Mouse (Mus musculus): ENCODE results near the gene Ap2a2. TPM values are rescaled to one million over a fixed set of nuclear protein-coding genes. Genes with fewer than 3 reads are reported as not detected.
"Not testable (repeated sequence)": the region's sequence is repeated elsewhere in the genome, so short reads cannot be mapped to it uniquely, and the experiment has no call there.

Gene Ap2a2
- total RNA-seq, 1 experiment from 2014 or later: 32.4 TPM

DNA sequence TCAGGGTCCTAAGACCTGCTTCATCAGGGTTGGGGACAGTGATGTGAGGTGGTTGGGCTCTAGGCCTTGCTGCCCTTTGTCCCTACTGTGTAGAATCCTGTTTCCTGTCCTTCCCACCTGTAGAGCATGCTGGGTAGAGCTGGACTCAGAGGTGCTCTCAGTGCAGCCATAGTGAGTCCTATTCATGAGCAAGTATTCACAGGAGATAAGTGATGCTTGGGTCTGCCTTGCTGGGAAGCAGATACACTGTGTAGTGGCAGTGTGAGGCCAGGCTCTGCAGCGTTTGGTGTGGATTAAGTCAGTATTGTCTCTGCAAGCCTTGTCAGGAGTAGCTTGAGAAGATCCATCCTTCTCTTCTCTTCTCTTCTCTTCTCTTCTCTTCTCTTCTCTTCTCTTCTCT, 23.9 kb downstream of the Ap2a2 start:
- no peak for ATAC-seq (ENCODE audit: extremely low read depth, insufficient number of reproducible peaks, low FRiP score, poor library complexity, severe bottlenecking)

- ATAC-seq (ENCODE audit: extremely low read depth, insufficient number of reproducible peaks, low FRiP score, poor library complexity, severe bottlenecking): no peak
Measured at GRCm38 (mm10) chr7:141588890-141589289, 26.9 kb downstream of the Ap2a2 start.

DNA sequence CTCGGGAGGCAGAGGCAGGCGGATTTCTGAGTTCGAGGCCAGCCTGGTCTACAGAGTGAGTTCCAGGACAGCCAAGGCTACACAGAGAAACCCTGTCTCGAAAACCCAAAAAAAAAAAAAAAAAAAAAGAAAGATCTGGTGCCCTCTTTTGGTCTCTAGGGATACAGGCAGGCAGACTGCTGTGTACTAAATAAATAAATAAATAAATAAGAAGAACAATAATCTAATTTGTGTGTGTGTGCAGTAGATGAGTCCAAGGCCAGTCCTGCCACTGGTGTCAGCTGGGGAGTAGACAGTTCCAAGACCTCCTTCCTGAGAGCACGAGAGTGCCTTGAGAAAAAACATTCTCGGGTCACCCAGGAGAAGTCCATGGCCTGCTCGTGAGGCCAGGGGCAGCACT, 28.3 kb downstream of the Ap2a2 start:
- not testable (repeated sequence) for ATAC-seq (ENCODE audit: extremely low read depth, insufficient number of reproducible peaks, low FRiP score, poor library complexity, severe bottlenecking)

DNA sequence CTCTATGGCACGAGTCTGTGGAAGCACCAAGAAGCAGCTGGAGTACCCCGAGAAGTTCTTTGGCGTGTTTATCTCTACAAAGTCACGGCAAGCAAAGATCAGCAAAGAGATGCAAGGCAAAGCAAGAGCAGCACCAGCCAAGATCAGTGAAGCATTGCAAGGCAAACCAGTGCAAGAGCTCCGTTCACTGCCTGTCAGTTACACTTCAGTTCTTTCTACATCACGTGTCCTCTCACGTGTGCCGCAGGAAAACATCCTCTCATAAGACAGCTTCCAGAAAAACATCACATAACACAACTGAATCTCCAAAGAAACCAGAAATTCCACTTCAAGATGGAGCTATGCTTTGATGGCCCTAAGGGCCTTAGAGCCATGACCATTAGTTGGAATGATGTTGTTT, 29.0 kb downstream of the Ap2a2 start:
- no peak for ATAC-seq (ENCODE audit: extremely low read depth, insufficient number of reproducible peaks, low FRiP score, poor library complexity, severe bottlenecking)

- no peak for ATAC-seq (ENCODE audit: extremely low read depth, insufficient number of reproducible peaks, low FRiP score, poor library complexity, severe bottlenecking)
Measured at GRCm38 (mm10) chr7:141592096-141592495, 30.1 kb downstream of the Ap2a2 start.

GRCm38 (mm10) chr7:141593056-141593455, 31.1 kb downstream of the Ap2a2 start:
- ATAC-seq (ENCODE audit: extremely low read depth, insufficient number of reproducible peaks, low FRiP score, poor library complexity, severe bottlenecking): no peak

DNA sequence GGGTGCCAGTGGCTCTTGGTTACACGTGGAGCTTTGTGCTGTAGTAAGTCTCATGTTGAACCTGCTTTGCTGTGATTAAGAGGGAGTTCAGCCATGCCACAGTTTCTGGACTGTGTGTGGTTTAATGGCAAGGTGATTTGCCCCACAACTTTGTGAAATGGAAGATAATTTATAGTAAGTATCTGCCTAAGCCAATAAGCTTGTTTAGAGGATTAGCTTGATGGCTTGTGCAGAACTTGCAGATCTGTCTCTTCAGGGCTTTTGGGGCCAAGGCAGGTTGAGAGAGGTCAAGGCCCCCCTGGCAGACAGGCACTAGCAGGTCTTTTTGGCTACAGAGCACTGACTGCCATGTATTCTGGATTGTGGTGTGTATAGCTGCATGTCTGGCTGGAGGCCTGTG, 35.0 kb downstream of the Ap2a2 start:
- no peak for ATAC-seq (ENCODE audit: extremely low read depth, insufficient number of reproducible peaks, low FRiP score, poor library complexity, severe bottlenecking)

DNA sequence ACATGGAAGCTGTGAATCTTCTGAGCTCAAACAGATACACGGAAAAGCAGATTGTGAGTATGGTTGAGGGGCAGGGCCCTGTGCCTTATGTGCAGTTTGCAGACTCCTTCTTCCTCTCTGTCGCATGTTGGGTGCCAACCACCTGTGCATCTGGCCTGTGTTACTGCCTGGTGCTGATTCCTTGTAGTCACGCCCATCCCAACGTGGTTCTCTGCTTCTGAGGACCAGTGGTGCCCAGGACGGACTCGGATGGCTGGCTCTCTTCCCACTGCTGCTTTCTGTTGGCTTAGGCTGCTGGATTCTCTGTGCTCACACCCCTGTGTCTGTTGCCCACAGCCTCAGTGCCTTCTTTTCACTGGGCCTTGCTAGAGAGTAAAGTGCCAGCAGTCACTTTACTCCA, 35.6 kb downstream of the Ap2a2 start:
- no peak for ATAC-seq (ENCODE audit: extremely low read depth, insufficient number of reproducible peaks, low FRiP score, poor library complexity, severe bottlenecking)

- ATAC-seq (ENCODE audit: extremely low read depth, insufficient number of reproducible peaks, low FRiP score, poor library complexity, severe bottlenecking): no peak
Measured at GRCm38 (mm10) chr7:141607717-141608116, 45.7 kb downstream of the Ap2a2 start.

DNA sequence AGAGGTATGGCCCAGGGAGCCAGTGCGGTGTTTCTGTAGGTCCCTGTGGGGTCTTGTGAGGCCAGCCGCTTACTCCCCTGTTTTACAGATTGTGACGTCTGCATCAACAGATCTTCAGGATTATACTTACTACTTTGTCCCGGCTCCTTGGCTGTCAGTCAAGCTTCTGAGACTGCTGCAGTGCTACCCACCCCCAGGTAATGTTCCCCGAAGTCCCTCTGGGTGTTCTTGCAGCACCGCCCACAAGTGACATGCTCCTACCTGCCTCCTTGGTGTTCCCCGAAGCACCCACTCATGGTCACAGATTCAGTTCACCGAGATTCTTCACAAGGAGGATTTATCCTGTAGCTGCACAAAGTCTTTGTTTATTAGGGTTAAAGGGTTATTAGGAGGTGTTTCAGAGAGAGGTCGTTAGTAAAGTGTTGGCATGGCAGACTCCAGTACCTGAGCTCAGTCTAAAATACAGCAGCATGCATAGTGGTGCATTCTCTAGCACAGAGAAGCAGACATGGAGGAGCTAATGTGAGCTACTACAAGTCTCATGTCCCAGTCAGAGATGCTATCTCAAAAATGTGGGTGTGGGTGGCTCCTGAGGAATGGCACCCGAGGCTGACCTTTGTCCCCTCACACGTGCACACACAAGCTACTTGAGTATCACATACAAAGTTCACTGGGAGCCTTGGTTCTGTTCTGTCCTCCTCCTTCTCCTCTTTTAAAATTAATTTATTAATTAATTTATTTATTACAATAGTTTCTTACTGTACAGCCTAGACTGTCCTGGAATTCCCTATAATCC, 47.9 kb downstream of the Ap2a2 start:
- ATAC-seq (ENCODE audit: extremely low read depth, insufficient number of reproducible peaks, low FRiP score, poor library complexity, severe bottlenecking): no peak

DNA sequence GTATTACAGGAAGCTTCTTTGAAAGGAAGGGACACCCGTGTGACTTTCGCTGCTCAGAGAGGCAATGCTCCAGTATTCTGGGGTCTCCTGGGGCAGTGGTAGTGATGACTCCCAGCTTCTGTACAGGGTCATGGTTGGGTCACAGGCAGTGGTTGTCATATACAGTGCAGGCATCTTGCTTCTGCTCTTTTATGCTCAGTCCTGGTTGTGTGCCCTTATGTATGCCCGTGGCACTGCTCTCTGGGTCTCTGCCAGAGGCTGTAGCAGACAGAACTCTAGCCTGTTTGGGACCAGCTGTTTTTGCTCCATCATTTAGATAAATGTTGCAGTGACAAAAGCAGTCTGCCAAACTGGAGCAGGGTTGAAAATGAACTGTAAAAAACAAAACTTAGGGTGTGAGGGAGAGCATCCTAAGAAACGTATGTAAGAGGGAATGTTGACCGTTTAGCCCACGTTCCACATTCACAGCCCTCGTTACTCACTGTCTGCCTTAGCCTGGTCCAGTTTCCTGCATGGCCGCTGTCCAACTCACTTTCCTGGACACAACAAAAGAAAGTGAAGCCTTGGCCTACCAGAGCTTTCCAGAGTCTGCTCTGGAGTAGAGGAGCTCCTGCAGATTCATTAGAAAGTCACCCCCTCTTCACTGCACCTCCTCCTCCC, 49.9 kb downstream of the Ap2a2 start:
- no peak for ATAC-seq (ENCODE audit: extremely low read depth, insufficient number of reproducible peaks, low FRiP score, poor library complexity, severe bottlenecking)

DNA sequence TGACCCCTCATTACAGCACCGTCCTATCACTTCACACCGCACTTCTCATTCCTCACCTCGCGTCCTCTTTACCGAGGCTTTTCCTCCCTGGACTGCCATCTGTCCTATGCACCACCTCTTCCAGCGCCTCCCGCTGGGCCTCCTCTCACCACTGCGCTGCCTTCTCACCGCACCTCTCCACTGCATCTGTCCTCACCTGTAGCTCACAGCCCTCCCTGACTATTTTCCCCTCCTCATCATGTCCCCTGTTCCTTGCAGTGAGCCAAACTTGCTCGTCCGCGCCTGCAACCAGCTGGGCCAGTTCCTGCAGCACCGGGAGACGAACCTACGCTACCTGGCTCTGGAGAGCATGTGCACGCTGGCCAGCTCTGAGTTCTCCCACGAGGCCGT, 50.4 kb downstream of the Ap2a2 start:
- no peak for ATAC-seq (ENCODE audit: extremely low read depth, insufficient number of reproducible peaks, low FRiP score, poor library complexity, severe bottlenecking)

DNA sequence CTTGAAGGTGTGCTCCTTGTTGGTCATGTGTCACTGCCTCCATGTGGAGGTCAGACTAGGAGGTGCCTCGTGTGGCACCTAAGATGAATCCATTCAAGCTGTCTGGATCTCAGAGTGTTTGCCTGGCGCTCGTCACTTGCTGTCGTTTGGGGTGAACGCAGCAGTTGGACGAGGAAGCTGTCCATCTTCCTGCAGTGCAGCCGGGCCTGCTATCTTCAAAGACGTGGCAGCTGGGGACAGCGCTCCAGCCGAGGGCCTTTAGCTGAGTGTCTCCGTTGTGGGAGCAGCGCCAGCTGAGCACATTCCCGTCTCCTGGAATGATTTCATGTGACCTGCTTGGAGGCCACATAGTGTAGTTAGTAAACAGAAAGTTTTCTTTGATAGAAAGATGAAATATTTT, 50.8 kb downstream of the Ap2a2 start:
- no peak for ATAC-seq (ENCODE audit: extremely low read depth, insufficient number of reproducible peaks, low FRiP score, poor library complexity, severe bottlenecking)

DNA sequence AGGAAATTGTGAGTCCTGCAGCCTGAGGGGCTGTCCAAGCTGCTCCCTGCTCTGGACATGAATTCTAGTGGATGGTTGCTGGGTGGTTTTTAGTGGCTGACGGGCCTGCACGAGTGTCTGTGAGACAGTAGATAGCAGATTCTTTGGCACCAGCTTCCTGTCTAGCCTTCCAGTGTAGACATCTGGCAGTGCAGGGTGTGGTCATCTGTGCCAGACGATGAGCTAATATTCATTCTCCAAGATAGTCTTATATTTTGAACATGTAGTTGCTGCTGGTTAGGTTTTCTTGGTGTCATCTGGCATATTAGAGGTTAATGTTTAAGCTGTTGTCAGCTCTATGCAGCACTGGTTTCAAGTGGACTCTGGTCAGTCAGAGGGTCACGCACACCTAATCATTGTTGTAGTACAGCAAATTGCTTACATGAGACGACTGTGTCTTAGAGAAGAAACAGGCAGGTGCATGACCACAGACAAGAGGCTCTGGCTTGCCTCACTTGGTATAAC, 52.4 kb downstream of the Ap2a2 start:
- no peak for ATAC-seq (ENCODE audit: extremely low read depth, insufficient number of reproducible peaks, low FRiP score, poor library complexity, severe bottlenecking)

GRCm38 (mm10) chr7:141624214-141624613, 62.2 kb downstream of the Ap2a2 start:
- ATAC-seq (ENCODE audit: extremely low read depth, insufficient number of reproducible peaks, low FRiP score, poor library complexity, severe bottlenecking): no peak

- no peak for ATAC-seq (ENCODE audit: extremely low read depth, insufficient number of reproducible peaks, low FRiP score, poor library complexity, severe bottlenecking)
Measured at GRCm38 (mm10) chr7:141625120-141625810, 63.3 kb downstream of the Ap2a2 start.

- ATAC-seq (ENCODE audit: extremely low read depth, insufficient number of reproducible peaks, low FRiP score, poor library complexity, severe bottlenecking): no peak
Measured at GRCm38 (mm10) chr7:141628018-141628417, 66.0 kb downstream of the Ap2a2 start.

- ATAC-seq (ENCODE audit: extremely low read depth, insufficient number of reproducible peaks, low FRiP score, poor library complexity, severe bottlenecking): no peak
Measured at GRCm38 (mm10) chr7:141629241-141629640, 67.3 kb downstream of the Ap2a2 start.

- ATAC-seq (ENCODE audit: extremely low read depth, insufficient number of reproducible peaks, low FRiP score, poor library complexity, severe bottlenecking): peak; percentile 20
Measured at GRCm38 (mm10) chr7:141638077-141638476, 76.1 kb downstream of the Ap2a2 start.

Measured in neutrophil, adult 5-6 weeks (primary cell).